Mouse (Mus musculus) heart, embryonic 12.5 days (tissue): ENCODE results near the gene 5830411N06Rik. TPM values are rescaled to one million over a fixed set of nuclear protein-coding genes. Genes with fewer than 3 reads are reported as not detected.

Source experiments
- ATAC-seq: fragments of 200-750 bp; cut with Nextera tagmentation; 2 replicates; pipeline ENCODE4 v1.8.0; 2017; ENCODE audit warnings: moderate TSS enrichment, moderate library complexity; ENCODE audit not compliant: insufficient number of reproducible peaks, low FRiP score
- H3K27ac ChIP-seq: fragments of 300-500 bp; sonication (generic); 2 replicates; pipeline ENCODE4 v1.5.1; 2016; ENCODE audit warnings: mild to moderate bottlenecking, moderate library complexity; ENCODE audit not compliant: poor library complexity, severe bottlenecking
- H3K27me3 ChIP-seq: fragments of 300-500 bp; sonication (generic); replicated peaks from 2 replicates; pipeline ENCODE4 v1.6.1; 2016; ENCODE audit warnings: mild to moderate bottlenecking, moderate library complexity
- H3K36me3 ChIP-seq: fragments of 300-500 bp; sonication (generic); 2 replicates; pipeline ENCODE4 v1.6.1; 2016; ENCODE audit warnings: mild to moderate bottlenecking, moderate library complexity
- H3K4me1 ChIP-seq: fragments of 300-500 bp; sonication (generic); replicated peaks from 2 replicates; pipeline ENCODE4 v1.6.1; 2016; ENCODE audit warnings: mild to moderate bottlenecking
- H3K4me2 ChIP-seq: fragments of 300-500 bp; sonication (generic); 2 replicates; pipeline ENCODE4 v1.6.1; 2016; ENCODE audit warnings: mild to moderate bottlenecking, moderate library complexity
- H3K4me3 ChIP-seq: fragments of 300-500 bp; sonication (generic); 2 replicates; pipeline ENCODE4 v1.5.1; 2016; ENCODE audit warnings: mild to moderate bottlenecking
- H3K9ac ChIP-seq: fragments of 300-500 bp; sonication (generic); 2 replicates; pipeline ENCODE4 v1.6.1; 2016; ENCODE audit warnings: mild to moderate bottlenecking, moderate library complexity
- H3K9me3 ChIP-seq: fragments of 300-500 bp; sonication (generic); replicated peaks from 2 replicates; pipeline ENCODE4 v1.6.1; 2016; ENCODE audit warnings: mild to moderate bottlenecking, moderate library complexity
- WGBS: fragments of 180-500 bp; shearing (Covaris S2); methylation state at CpG from one replicate; pipeline ENCODE4 v1.1.7; 2016; 5-methylcytosine and 5-hydroxymethylcytosine counted together
- polyA plus RNA-seq: library from polyadenylated mRNA; unstranded; fragments of >200 nt; fragmentation: Nextera tagmentation; extraction: Ambion mirVana; gene quantifications from 2 replicates; pipeline ENCODE4 v1.2.1, GENCODE M21; 2016

The 5830411N06Rik gene
- polyA plus RNA-seq, 1 experiment from 2014 or later, result not detected

- no peak for ATAC-seq
- Histone ChIP-seq H3K9me3 (peaks cover 12% of the 10 kb centered on the region; the same call in 1 of the 2 replicates), H3K36me3 (no peaks in the 10 kb centered on the region), H3K9ac (no peak overlapping the region), H3K4me1 (no peaks in the 10 kb centered on the region), H3K4me2 (no peak overlapping the region), H3K4me3 (no peak overlapping the region), H3K27me3 (no peaks in the 10 kb centered on the region), H3K27ac (no peak overlapping the region)
- WGBS, result 68% methylated on average over 2 of the region's 2 CpGs
These were observed 16.1 kb upstream of the 5830411N06Rik start for GRCm38 (mm10) chr7:140231026-140231425.

GRCm38 (mm10) chr7:140233696-140234095 is 13.4 kb upstream of the 5830411N06Rik start:
- H3K27me3 ChIP-seq, result no peaks in the 10 kb centered on the region
- no peaks in the 10 kb centered on the region for H3K36me3 ChIP-seq
- no peaks in the 10 kb centered on the region for H3K4me1 ChIP-seq
- 90% methylated on average over 3 of the region's 3 CpGs for WGBS
- H3K9me3 ChIP-seq, result peaks cover 8% of the 10 kb centered on the region; the same call in 1 of the 2 replicates
- ATAC-seq, result no peak
- no peak overlapping the region for H3K4me2 ChIP-seq
- no peak overlapping the region for H3K9ac ChIP-seq
- no peak overlapping the region for H3K4me3 ChIP-seq
- no peak overlapping the region for H3K27ac ChIP-seq

GRCm38 (mm10) chr7:140253780-140254299 is 6.8 kb downstream of the 5830411N06Rik start:
- no peak overlapping the region for H3K4me2 ChIP-seq
- ATAC-seq, result no peak
- no peak overlapping the region for H3K27ac ChIP-seq
- H3K4me3 ChIP-seq, result no peak overlapping the region
- H3K9me3 ChIP-seq, result 0 out of 2 replicates have a peak, but pooled peaks cover 3% of the 10 kb centered on the region
- H3K4me1 ChIP-seq, result no peaks in the 10 kb centered on the region
- no peaks in the 10 kb centered on the region for H3K27me3 ChIP-seq
- 70% methylated on average over 7 of the region's 7 CpGs for WGBS
- no peak overlapping the region for H3K9ac ChIP-seq
- no peaks in the 10 kb centered on the region for H3K36me3 ChIP-seq

- H3K4me3 ChIP-seq, result no peak overlapping the region
- peaks cover 8% of the 10 kb centered on the region; the same call in 1 of the 2 replicates for H3K9me3 ChIP-seq
- ATAC-seq, result no peak
- no peaks in the 10 kb centered on the region for H3K4me1 ChIP-seq
- H3K4me2 ChIP-seq, result no peak overlapping the region
- no peaks in the 10 kb centered on the region for H3K36me3 ChIP-seq
- H3K27me3 ChIP-seq, result no peaks in the 10 kb centered on the region
- WGBS, result 81% methylated on average over 9 of the region's 9 CpGs
- H3K27ac ChIP-seq, result no peak overlapping the region
- no peak overlapping the region for H3K9ac ChIP-seq
These were observed 48.7 kb downstream of the 5830411N06Rik start for GRCm38 (mm10) chr7:140295746-140296145.

GRCm38 (mm10) chr7:140296876-140297275 is 49.8 kb downstream of the 5830411N06Rik start:
- H3K9me3 ChIP-seq, result peaks cover 8% of the 10 kb centered on the region; the same call in 1 of the 2 replicates
- 66% methylated on average over 6 of the region's 6 CpGs for WGBS
- no peak overlapping the region for H3K4me2 ChIP-seq

GRCm38 (mm10) chr7:140299416-140299815 is 52.3 kb downstream of the 5830411N06Rik start:
- H3K4me2 ChIP-seq, result no peak overlapping the region
- no peaks in the 10 kb centered on the region for H3K36me3 ChIP-seq
- ATAC-seq, result no peak
- peaks cover 4% of the 10 kb centered on the region; the same call in 1 of the 2 replicates for H3K9me3 ChIP-seq
- H3K4me1 ChIP-seq, result no peaks in the 10 kb centered on the region
- WGBS, result 69% methylated on average over 3 of the region's 3 CpGs
- H3K27ac ChIP-seq, result no peak overlapping the region
- H3K4me3 ChIP-seq, result no peak overlapping the region
- no peaks in the 10 kb centered on the region for H3K27me3 ChIP-seq
- no peak overlapping the region for H3K9ac ChIP-seq

More at GRCm38 (mm10) chr7:140296876-140297275, 49.8 kb downstream of the 5830411N06Rik start:
- Histone ChIP-seq H3K9ac (no peak overlapping the region), H3K4me1 (no peaks in the 10 kb centered on the region), H3K36me3 (no peaks in the 10 kb centered on the region), H3K27me3 (no peaks in the 10 kb centered on the region), H3K27ac (no peak overlapping the region), H3K4me3 (no peak overlapping the region)
- ATAC-seq, result no peak

GRCm38 (mm10) chr7:140319861-140320385 is 72.8 kb downstream of the 5830411N06Rik start:
- H3K4me3 ChIP-seq, result no peak overlapping the region
- 72% methylated on average over 3 of the region's 3 CpGs for WGBS
- no peak for ATAC-seq
- no peak overlapping the region for H3K9ac ChIP-seq
- no peaks in the 10 kb centered on the region; the same call in 1 of the 2 replicates for H3K9me3 ChIP-seq
- H3K27me3 ChIP-seq, result no peaks in the 10 kb centered on the region
- H3K4me2 ChIP-seq, result no peak overlapping the region
- no peaks in the 10 kb centered on the region for H3K4me1 ChIP-seq
- no peak overlapping the region for H3K27ac ChIP-seq
- H3K36me3 ChIP-seq, result no peaks in the 10 kb centered on the region

GRCm38 (mm10) chr7:140320558-140320957 is 73.5 kb downstream of the 5830411N06Rik start, which contains the start of gene Olfr525:
Gene Olfr525 (plus strand): TSS chr7:140320858.
- WGBS, result 50% methylated on average over 1 of the region's 1 CpGs
- Histone ChIP-seq H3K4me2 (no peak within 1 kb of the TSS), H3K4me1 (no peaks in the 10 kb centered on the region), H3K27ac (no peak within 1 kb of the TSS), H3K9me3 (no peaks in the 10 kb centered on the region; the same call in 1 of the 2 replicates), H3K4me3 (no peak within 1 kb of the TSS), H3K27me3 (no peaks in the 10 kb centered on the region), H3K36me3 (no peaks in the 10 kb centered on the region), H3K9ac (no peak within 1 kb of the TSS)
- no peak for ATAC-seq

- no peak overlapping the region for H3K4me2 ChIP-seq
- H3K27me3 ChIP-seq, result no peaks in the 10 kb centered on the region
- no peak overlapping the region for H3K9ac ChIP-seq
- no peak for ATAC-seq
- no peaks in the 10 kb centered on the region for H3K4me1 ChIP-seq
- H3K4me3 ChIP-seq, result no peak overlapping the region
- no peaks in the 10 kb centered on the region for H3K36me3 ChIP-seq
- H3K27ac ChIP-seq, result no peak overlapping the region
- no peaks in the 10 kb centered on the region; the same call in 1 of the 2 replicates for H3K9me3 ChIP-seq
These were observed 74.1 kb downstream of the 5830411N06Rik start for GRCm38 (mm10) chr7:140321135-140321534.

GRCm38 (mm10) chr7:140329766-140330304 is 82.8 kb downstream of the 5830411N06Rik start:
- no peak overlapping the region for H3K9ac ChIP-seq
- no peak overlapping the region for H3K4me2 ChIP-seq
- no peaks in the 10 kb centered on the region for H3K4me1 ChIP-seq
- H3K9me3 ChIP-seq, result no peaks in the 10 kb centered on the region
- H3K36me3 ChIP-seq, result no peaks in the 10 kb centered on the region
- H3K4me3 ChIP-seq, result no peak overlapping the region
- no peak for ATAC-seq
- no peak overlapping the region for H3K27ac ChIP-seq
- 44% methylated on average over 1 of the region's 1 CpGs for WGBS
- no peaks in the 10 kb centered on the region for H3K27me3 ChIP-seq

- ATAC-seq, result no peak
These were observed 86.6 kb downstream of the 5830411N06Rik start, which contains the start of gene Olfr527 for GRCm38 (mm10) chr7:140333717-140334116. Gene Olfr527 (plus strand): TSS chr7:140334017.

More at GRCm38 (mm10) chr7:140333717-140334116, 86.6 kb downstream of the 5830411N06Rik start, which contains the start of gene Olfr527:
- H3K4me3 ChIP-seq, result no peak within 1 kb of the TSS
- no peak within 1 kb of the TSS for H3K9ac ChIP-seq
- no peak within 1 kb of the TSS for H3K4me2 ChIP-seq
- 77% methylated on average over 2 of the region's 2 CpGs for WGBS
- no peaks in the 10 kb centered on the region for H3K27me3 ChIP-seq
- H3K27ac ChIP-seq, result no peak within 1 kb of the TSS
- H3K36me3 ChIP-seq, result no peaks in the 10 kb centered on the region
- no peaks in the 10 kb centered on the region for H3K9me3 ChIP-seq
- H3K4me1 ChIP-seq, result no peaks in the 10 kb centered on the region
